Mouse (Mus musculus): ENCODE data around the gene Hdac6.

The Hdac6 gene

GRCm38 (mm10) chrX:7947108-7947899 is at the start of gene Hdac6:
Hdac6 (minus strand) TSS chrX:7947889.
- no peak for DNase-seq (ENCODE audit: low read depth, low spot score)

- DNase-seq (ENCODE audit: low read depth, low spot score) = no peak
Observed at GRCm38 (mm10) chrX:7993068-7993735, 45.5 kb upstream of the Hdac6 start.

GRCm38 (mm10) chrX:7992379-7993067 is 44.8 kb upstream of the Hdac6 start:
- DNase-seq (ENCODE audit: low read depth, low spot score) = no peak

GRCm38 (mm10) chrX:7981368-7981767 is 33.7 kb upstream of the Hdac6 start:
- no peak for DNase-seq (ENCODE audit: low read depth, low spot score)

GRCm38 (mm10) chrX:7977892-7978291 is 30.2 kb upstream of the Hdac6 start, which contains the start of gene Gata1:
Gata1 (minus strand) TSS chrX:7978071.
- DNase-seq (ENCODE audit: low read depth, low spot score) = no peak

- no peak for DNase-seq (ENCODE audit: low read depth, low spot score)
Observed at GRCm38 (mm10) chrX:7971292-7971691, 23.6 kb upstream of the Hdac6 start.

GRCm38 (mm10) chrX:7968899-7969298 is 21.2 kb upstream of the Hdac6 start:
- DNase-seq (ENCODE audit: low read depth, low spot score) = no peak

GRCm38 (mm10) chrX:7968226-7968625 is 20.5 kb upstream of the Hdac6 start:
- no peak for DNase-seq (ENCODE audit: low read depth, low spot score)

GRCm38 (mm10) chrX:7967596-7968201 is 20.0 kb upstream of the Hdac6 start:
- DNase-seq (ENCODE audit: low read depth, low spot score) = no peak

GRCm38 (mm10) chrX:7966161-7966560 is 18.5 kb upstream of the Hdac6 start:
- DNase-seq (ENCODE audit: low read depth, low spot score) = no peak

GRCm38 (mm10) chrX:7963829-7964626 is 16.3 kb upstream of the Hdac6 start:
- DNase-seq (ENCODE audit: low read depth, low spot score) = no peak

- no peak for DNase-seq (ENCODE audit: low read depth, low spot score)
Observed at GRCm38 (mm10) chrX:7958868-7959267, 11.2 kb upstream of the Hdac6 start.

- DNase-seq (ENCODE audit: low read depth, low spot score) = no peak
Observed at GRCm38 (mm10) chrX:7950091-7950490, 2.4 kb upstream of the Hdac6 start.

GRCm38 (mm10) chrX:7947900-7948492 is 307 bp upstream of the Hdac6 start:
- DNase-seq (ENCODE audit: low read depth, low spot score) = peak; percentile 96

GRCm38 (mm10) chrX:7945618-7946017 is 2.1 kb downstream of the Hdac6 start:
- no peak for DNase-seq (ENCODE audit: low read depth, low spot score)

- DNase-seq (ENCODE audit: low read depth, low spot score) = no peak
Observed at GRCm38 (mm10) chrX:7937667-7938066, 10.0 kb downstream of the Hdac6 start.

GRCm38 (mm10) chrX:7936874-7937273 is 10.8 kb downstream of the Hdac6 start:
- DNase-seq (ENCODE audit: low read depth, low spot score) = no peak

GRCm38 (mm10) chrX:7928270-7928790 is 19.4 kb downstream of the Hdac6 start, which contains the start of gene Eras:
Eras (minus strand) TSS chrX:7928607.
- no peak for DNase-seq (ENCODE audit: low read depth, low spot score)

GRCm38 (mm10) chrX:7927116-7927515 is 20.6 kb downstream of the Hdac6 start:
- no peak for DNase-seq (ENCODE audit: low read depth, low spot score)

GRCm38 (mm10) chrX:7926266-7926665 is 21.4 kb downstream of the Hdac6 start:
- DNase-seq (ENCODE audit: low read depth, low spot score) = no peak

All from mesoderm, embryonic 11.5 days (tissue).